Mouse (Mus musculus): ENCODE measurements at regions not wholly inside any gene's neighbourhood (a gene's known extent, or its start where the extent isn't known, plus 50 kb on each side); places are given as distances from the start of the nearest gene placed in this dataset.

DNA sequence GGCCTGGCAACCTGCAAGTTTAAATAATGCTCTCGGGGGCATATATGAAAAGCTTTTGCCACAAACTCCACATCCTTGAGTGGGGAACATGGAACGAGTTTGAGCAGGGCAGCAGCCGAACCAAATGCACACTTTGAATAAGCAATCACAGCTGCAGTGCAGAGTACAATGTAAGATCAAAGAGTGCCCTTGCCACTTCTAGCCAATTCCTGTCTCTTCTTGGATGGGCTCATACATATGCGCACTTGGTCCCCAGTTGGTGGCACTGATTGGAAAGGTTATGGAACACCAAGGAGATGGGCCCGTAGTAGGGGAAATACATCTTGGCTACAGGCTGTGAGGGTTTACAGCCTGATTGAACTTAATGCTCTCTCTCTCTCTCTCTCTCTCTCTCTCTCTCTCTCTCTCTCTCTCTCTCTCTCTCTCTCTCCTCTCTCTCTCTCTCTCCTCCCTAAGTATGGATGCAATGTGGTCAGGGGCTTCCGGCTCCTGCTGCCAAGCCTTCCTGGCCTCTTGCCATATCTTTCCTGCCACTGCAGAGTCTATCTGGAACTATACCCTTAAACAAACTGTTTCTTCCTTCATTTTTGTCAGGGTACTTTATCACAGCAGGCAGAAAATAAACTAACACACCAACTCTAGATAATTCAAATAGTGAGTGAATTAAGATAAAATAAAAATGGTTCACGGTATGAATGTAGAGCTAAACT, 88.6 kb upstream of the Mbnl3 start:
- no peaks in the 10 kb centered on the region for H3K4me1 ChIP-seq (replicated peaks)
- H3K9ac ChIP-seq = no peak overlapping the region
- H3K27ac ChIP-seq (replicated peaks) = no peak overlapping the region
- no peak overlapping the region for H3K4me3 ChIP-seq
- no peak overlapping the region for H3K4me2 ChIP-seq
- no peaks in the 10 kb centered on the region for H3K27me3 ChIP-seq
- no peak for ATAC-seq (ENCODE audit: low FRiP score, low read depth)
- WGBS = 82% methylated on average over 7 of the region's 7 CpGs
- H3K36me3 ChIP-seq = no peaks in the 10 kb centered on the region
- H3K9me3 ChIP-seq = no peaks in the 10 kb centered on the region

GRCm38 (mm10) chrX:51292310-51292709, 86.0 kb upstream of the Mbnl3 start:
- H3K4me1 ChIP-seq (replicated peaks) = no peaks in the 10 kb centered on the region
- no peak overlapping the region for H3K9ac ChIP-seq
- no peaks in the 10 kb centered on the region for H3K27me3 ChIP-seq
- 89% methylated on average over 5 of the region's 5 CpGs for WGBS
- H3K27ac ChIP-seq (replicated peaks) = no peak overlapping the region
- no peak overlapping the region for H3K4me2 ChIP-seq
- H3K9me3 ChIP-seq = no peaks in the 10 kb centered on the region
- no peak overlapping the region for H3K4me3 ChIP-seq
- H3K36me3 ChIP-seq = no peaks in the 10 kb centered on the region
- ATAC-seq (ENCODE audit: low FRiP score, low read depth) = no peak

- ATAC-seq (ENCODE audit: low FRiP score, low read depth) = peak; percentile 38; the same call in 1 of the 2 replicates
- no peak overlapping the region for H3K4me3 ChIP-seq
Observed at GRCm38 (mm10) chrX:51278270-51278669, 71.9 kb upstream of the Mbnl3 start.

GRCm38 (mm10) chrX:51264746-51265145, 58.4 kb upstream of the Mbnl3 start:
- H3K27me3 ChIP-seq = no peaks in the 10 kb centered on the region
- no peaks in the 10 kb centered on the region for H3K36me3 ChIP-seq
- no peaks in the 10 kb centered on the region for H3K9me3 ChIP-seq
- no peak overlapping the region for H3K4me3 ChIP-seq
- no peak for ATAC-seq (ENCODE audit: low FRiP score, low read depth)
- H3K4me2 ChIP-seq = no peak overlapping the region
- no peak overlapping the region for H3K27ac ChIP-seq (replicated peaks)
- no peak overlapping the region for H3K9ac ChIP-seq
- H3K4me1 ChIP-seq (replicated peaks) = no peaks in the 10 kb centered on the region

More at GRCm38 (mm10) chrX:51278270-51278669, 71.9 kb upstream of the Mbnl3 start:
- Histone ChIP-seq H3K36me3 (no peaks in the 10 kb centered on the region), H3K27me3 (no peaks in the 10 kb centered on the region), H3K4me1 (replicated peaks) (no peaks in the 10 kb centered on the region), H3K9ac (no peak overlapping the region), H3K9me3 (no peaks in the 10 kb centered on the region), H3K4me2 (no peak overlapping the region), H3K27ac (replicated peaks) (no peak overlapping the region)

Data from hindbrain, embryonic 15.5 days (tissue).